Mouse (Mus musculus) layer of hippocampus, postnatal 10 days (tissue): ENCODE data around the gene Por. TPM values are rescaled to one million over a fixed set of nuclear protein-coding genes. Genes with fewer than 3 reads are reported as not detected.
A peak's percentile ranks its signal among the peaks of the same experiment; 100 is the strongest.

ENCODE experiments used
- DNase-seq, 2 experiments: peaks; one replicate each; pipeline ENCODE4 v3.0.0; 2021; ENCODE audit warnings: low spot score in 2 of 2
- total RNA-seq, 2 experiments: library from RNA; stranded (reverse); gene quantifications; 2 replicates each; pipeline ENCODE4 v1.2.3; 2021

Gene Por
- total RNA-seq, 2 experiments from 2014 or later, result 74.9 to 77.7 TPM

- no peak for DNase-seq
Measured at GRCm38 (mm10) chr5:135725991-135726390, 56.2 kb downstream of the Por start.

- no peak for DNase-seq
Measured at GRCm38 (mm10) chr5:135726641-135727346, 57.0 kb downstream of the Por start.

GRCm38 (mm10) chr5:135727871-135728270, 58.0 kb downstream of the Por start:
- DNase-seq, result no peak

DNA sequence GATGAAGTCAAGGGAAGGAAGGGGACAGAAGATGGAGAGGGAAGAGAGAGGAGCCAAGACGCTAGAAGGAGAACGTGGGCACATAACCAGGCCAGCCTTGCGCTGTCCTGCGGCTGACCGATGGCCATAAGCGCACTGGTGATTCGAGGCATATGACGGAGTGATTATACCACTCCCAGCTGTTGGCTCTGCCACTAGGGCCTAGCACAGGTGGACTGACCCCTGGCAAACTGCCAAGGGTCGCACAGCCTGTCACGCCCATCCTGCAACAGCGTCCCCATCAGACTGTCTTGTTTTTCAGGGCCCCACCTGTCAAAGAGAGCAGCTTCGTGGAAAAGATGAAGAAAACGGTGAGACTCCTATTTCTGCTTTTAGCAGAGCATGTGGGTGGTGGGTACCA, 58.5 kb downstream of the Por start:
- no peak for DNase-seq

DNA sequence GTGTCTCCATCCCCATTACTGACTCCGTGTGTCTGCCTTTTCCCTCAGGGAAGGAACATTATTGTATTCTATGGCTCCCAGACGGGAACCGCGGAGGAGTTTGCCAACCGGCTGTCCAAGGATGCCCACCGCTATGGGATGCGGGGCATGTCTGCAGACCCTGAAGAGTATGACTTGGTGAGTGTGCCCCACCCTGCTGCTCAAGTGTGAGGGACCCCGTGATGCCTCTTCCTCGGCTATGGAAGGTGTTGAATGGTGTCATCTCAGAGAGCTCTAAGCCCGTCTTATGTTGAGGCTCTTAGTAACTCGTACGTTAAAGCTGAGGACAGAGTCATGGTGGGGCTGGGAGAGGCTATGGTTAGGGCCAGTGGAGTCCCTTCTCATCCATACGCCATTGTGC, 59.5 kb downstream of the Por start:
- no peak for DNase-seq

GRCm38 (mm10) chr5:135730278-135730677, 60.4 kb downstream of the Por start:
- no peak for DNase-seq

GRCm38 (mm10) chr5:135730916-135731315, 61.1 kb downstream of the Por start:
- no peak for DNase-seq

DNA sequence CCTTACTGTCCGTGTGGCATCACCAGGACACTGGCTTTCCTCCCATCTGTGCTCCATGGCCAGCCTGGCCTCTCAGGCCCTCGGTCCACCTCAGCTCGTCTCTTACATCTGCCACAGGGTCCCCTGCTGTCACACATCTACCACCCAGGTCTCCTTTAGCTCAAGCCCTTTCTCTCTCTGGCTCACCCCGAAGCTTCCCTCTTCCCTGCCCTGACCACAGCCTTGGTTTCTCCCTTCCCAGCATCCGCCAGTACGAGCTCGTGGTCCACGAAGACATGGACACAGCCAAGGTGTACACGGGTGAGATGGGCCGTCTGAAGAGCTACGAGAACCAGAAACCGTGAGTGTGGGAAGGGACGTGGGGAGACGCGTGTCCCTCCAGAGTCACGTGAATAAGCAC, 61.5 kb downstream of the Por start:
- no peak for DNase-seq

GRCm38 (mm10) chr5:135733071-135733470, 63.2 kb downstream of the Por start:
- no peak for DNase-seq

- no peak for DNase-seq
Measured at GRCm38 (mm10) chr5:135734057-135734680, 64.3 kb downstream of the Por start.

DNA sequence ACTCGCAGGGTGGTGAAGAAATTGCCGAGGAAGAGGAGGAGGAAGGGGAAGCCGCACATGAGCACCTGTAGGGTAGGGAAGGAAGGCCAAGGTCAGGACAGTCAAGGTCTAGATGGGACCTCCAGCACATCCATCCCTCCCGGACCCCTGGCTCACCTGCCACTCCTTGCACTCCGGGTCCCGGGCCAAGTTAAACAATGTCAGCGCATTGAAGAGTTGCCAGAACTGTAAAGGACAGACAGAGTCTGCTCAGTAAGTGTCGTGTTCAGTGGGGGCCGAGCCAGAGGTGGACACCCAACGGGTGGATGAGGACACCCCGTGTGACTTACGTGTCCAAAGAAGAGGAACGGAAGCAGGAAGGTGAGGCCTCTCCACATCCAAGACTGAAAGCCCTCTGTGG, 65.9 kb downstream of the Por start:
- no peak for DNase-seq

DNA sequence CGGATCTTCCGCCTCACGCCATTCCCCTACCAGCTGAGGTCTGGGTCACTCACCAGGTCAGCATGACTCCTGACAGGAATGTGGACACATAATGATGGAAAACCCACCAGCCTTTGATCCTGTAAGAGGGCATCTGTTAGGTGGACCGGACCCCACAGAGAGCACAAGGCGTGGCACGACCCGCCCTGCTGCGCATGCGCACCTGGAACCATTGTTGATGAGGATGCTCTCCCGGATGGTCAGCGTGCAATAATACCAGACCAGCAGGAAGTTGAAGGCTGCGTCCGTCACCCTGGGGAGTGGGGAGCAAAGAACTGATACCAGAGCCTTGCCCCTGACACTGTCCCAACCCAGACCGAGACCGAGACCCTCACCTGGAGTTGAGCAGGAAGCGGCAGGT, 66.7 kb downstream of the Por start:
- DNase-seq, result no peak

GRCm38 (mm10) chr5:135737154-135737553, 67.3 kb downstream of the Por start:
- no peak for DNase-seq

GRCm38 (mm10) chr5:135738266-135738665, 68.4 kb downstream of the Por start:
- no peak for DNase-seq

GRCm38 (mm10) chr5:135742156-135742555, 72.3 kb downstream of the Por start:
- DNase-seq, result no peak

DNA sequence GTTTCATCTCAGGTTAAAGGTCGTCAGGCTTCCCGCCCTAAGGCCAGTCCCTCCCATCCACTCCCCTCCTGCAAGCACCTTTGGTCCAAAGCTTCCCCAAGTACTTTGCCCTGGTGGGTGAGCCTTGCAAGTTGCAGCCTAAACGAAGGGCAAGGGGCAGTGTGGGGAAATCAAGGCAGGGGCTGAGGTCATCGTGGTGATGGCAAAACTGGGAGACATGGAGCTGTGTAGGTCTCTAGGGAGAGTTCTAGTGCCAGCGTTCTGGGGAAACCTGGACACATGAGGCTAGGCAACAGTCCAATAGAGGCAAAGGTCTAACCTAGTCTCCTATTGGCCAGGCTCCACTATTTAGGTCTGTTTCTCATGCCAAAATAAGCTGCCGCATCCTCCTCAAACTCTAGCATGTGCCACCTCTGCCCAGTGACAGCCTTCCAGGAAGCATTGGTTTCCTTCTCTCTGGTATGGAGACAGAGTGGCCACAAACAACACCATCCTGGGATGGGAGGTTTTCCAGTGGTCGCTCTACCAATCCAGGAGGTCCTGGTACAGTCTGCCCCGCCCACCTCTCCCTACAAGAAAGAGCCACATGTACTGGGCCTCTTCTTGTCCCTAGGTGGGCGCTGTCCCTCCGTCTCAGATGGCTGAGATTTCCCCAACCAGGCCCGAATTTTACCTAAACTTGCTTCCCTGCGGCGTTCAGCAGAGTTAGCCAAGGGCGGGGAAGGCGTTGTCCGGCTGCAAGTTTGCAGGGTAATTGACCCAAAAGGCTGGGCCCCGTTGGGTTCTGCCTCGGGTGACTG, 73.3 kb downstream of the Por start:
- DNase-seq, result no peak

DNA sequence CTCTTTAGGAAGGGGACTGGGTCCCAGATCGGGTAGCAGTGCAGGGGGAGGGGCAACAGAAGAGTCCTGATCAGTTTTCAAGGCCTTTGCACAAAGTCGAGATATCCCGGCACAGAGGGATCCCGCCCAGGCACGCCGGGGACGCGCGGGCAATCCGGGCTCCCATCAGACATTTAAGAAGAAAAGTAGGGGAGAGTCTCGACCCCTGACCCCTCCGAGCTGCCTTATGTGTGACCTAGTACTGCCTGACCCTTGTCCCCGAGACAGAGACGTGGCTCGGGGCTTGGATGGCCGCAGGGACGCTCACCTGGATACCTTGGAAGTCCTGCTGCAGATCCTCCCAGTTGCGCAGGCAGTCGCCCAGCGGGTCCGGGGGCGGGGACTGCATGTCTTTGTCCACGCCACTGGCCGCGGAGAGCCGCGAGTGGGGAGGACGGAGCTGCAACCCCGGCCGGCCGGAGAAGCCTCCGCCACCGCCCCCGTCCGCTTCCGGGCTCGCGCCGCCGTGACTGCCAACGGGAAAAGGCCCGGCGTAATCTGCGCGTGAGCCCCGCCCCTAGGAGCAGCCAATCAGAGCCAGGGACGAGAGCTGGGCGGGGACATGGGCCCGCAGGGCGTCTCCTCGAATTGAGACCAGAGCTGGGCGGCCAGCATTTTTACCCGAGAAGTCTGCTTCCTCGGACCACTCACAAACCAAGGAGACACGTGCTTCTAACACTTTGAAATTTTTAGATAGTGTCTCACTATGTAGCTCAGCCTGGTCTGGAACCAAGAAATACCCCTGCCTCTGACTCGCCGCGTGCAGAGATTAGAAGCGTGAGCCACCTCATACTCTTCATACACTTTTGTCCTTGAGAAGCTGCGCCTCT, 74.1 kb downstream of the Por start, which contains the start of gene Tmem120a:
TSS of gene Tmem120a (minus strand) at position 708 of the 869 bp plus-strand sequence.
- DNase-seq, result peak; percentile 91 to 94

DNA sequence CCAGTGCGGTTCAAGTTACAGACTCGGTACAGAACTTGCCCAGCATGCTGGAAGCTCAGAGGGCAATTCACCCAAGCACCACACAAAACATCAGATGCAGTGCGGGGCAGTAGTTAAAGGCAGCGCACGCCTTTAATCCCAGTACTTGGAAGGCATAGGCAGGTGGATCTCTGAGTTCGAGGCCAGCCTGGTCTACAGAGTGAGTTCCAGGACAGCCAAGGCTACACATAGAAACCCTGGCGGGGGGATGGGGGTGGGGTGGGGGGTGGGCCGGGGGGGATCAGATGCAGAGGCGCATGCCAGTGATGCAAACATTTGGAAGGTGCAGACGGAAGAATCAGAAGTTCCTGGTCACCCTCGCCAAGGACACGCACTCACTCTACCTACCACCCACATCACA, 74.9 kb downstream of the Por start:
- no peak for DNase-seq

DNA sequence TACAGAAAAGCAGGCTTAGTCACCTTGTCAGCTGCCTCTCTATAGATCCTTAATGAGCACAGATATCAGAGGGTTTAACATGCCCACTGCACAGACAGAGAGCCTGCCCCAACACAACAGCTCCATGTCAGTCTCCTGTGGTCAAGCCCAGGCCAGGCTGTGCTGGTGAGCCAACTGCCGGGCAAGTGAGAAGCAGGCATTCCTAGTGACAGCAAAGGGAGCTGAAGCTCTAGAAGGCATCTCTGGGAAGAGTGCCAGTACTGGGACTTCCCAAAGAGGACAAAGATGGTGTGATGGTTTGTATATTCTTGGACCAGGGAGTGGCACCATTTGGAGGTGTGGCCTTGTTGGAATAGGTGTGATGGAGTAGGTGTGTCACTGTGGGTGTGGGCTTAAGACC, 81.2 kb downstream of the Por start:
- DNase-seq, result no peak

GRCm38 (mm10) chr5:135751595-135751994, 81.8 kb downstream of the Por start:
- no peak for DNase-seq

DNA sequence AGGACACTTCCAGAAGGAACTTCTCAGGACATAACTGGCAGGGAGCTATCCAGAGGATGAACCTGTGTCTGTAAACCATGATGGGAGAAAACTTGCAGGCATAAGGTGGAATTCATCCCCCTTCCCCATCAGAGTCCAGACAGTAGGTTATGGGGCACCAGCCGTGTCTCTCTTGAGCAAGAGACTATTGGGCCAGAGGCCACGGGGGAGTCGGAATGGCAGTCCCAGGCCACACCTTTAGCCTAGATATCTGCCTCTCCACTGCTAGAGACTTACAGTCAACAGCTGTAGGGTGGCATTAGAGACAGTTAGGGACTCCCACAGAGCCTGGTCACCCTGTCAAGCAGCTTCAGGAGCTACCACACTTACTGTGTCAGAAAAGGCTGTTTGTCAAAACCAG, 92.0 kb downstream of the Por start:
- DNase-seq, result no peak
